Mouse (Mus musculus): ENCODE results near the gene Vax2.
A peak's percentile ranks its signal among the peaks of the same experiment; 100 is the strongest.

Gene Vax2

DNA sequence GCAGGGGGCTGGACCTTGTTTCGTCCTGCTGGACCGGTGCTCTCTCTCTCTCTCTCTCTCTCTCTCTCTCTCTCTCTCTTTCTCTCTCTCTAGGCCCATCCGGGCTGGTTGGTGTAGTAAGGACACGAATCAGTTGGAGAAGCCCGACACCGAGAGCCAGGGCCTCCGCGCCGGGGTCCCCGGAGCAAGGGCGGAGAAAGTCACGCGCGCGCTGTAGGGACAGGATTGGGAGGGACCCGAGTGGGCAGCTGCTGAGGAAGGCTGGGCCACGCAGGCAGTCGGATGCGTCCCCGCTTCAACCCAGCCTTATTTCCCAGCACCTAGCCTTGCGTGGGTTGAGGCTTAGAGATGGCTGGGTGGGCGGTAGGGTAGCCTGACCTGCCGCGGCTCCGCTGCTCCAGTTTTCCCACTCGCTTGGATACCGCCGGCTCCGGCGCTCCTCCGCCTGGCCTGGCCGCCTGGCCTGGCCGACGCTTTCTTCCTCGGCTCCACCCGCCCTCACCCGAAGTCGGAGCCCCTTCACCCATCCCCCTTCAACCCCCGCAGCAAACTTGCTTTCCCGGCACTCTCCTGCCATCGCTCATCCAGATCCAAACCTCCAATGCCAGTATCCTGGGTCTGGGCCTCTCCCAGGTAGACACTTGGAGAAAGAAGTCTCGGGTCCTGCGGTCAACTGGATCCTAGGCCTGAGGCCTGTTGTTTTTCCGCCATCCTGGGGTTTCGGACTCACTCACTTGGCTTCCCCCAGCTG lies 836 bp downstream of the Vax2 start:
- no peak for DNase-seq (ENCODE audit: low read depth, low spot score)

- no peak for DNase-seq (ENCODE audit: low read depth, low spot score)
Observed at GRCm38 (mm10) chr6:83713271-83714136, 2.4 kb downstream of the Vax2 start.

GRCm38 (mm10) chr6:83714221-83715123 lies 3.4 kb downstream of the Vax2 start:
- no peak for DNase-seq (ENCODE audit: low read depth, low spot score)

DNA sequence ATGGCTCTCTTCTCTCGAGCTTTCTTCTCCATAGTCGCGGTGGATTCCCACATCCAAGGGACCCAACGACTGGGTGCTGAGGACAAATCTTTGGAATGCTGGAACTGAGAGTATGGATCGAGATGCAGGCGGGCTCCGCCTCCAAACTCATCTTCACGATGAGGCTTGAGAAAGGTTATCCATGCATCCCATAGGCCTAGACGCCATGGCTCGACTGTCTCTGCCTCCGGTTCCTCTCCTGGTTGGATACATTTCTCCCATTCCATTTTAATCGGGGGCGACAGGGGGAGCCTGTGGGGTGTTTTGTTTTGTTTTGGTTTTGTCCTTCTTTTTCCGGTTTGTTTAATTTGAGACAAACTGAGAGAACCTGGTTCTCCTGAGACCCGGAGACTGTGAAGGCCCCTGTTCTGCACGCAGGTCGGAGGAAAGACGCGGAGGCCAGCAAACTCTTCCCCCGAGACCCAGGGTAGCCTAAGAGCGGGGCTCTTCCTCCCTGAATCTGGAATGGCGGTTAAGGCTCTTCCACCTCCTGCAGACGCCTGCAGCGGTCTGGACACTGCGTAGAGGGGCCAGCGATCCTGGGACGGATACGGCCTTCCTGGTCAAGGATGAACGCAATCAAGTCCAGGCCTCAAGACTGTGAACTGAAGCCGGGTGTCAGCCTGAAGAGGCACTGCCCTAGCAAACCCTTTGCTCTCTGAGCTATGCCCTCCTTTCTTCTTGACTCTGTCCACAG lies 4.6 kb downstream of the Vax2 start:
- DNase-seq (ENCODE audit: low read depth, low spot score), result no peak

- no peak for DNase-seq (ENCODE audit: low read depth, low spot score)
Observed at GRCm38 (mm10) chr6:83717026-83717425, 6.0 kb downstream of the Vax2 start.

- no peak for DNase-seq (ENCODE audit: low read depth, low spot score)
Observed at GRCm38 (mm10) chr6:83722526-83722925, 11.5 kb downstream of the Vax2 start.

- DNase-seq (ENCODE audit: low read depth, low spot score), result no peak
Observed at GRCm38 (mm10) chr6:83727178-83727577, 16.1 kb downstream of the Vax2 start.

- no peak for DNase-seq (ENCODE audit: low read depth, low spot score)
Observed at GRCm38 (mm10) chr6:83728488-83728887, 17.4 kb downstream of the Vax2 start.

DNA sequence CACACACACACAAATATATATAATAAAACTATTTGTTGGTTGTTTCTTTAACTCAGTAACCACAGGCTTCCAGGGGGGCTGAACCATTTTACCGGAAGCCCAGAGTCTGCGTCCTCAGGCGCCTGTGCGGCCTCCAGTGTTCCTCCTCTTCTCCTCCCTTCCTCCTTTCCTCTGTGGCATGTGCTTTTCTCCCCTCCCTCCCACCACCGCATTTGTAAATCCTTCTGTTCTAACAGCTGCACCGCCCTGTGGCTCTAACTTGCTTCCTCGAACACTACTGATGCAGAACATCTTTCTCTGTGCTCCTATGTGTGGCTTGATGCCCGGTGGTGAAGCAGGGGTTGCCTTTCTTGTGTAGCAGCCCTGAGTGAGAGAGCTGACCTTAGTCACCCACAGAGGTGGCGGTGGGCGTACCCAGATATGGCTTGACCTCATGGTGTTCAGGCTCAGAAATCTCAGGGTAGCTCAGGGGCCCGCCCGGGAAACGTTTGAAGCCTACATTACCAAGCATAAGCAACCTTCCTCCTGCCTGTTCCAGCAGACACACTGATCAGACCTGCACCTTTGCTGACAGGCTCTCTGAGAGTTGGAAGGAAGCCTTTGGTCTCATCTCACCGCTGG lies 18.4 kb downstream of the Vax2 start:
- no peak for DNase-seq (ENCODE audit: low read depth, low spot score)

GRCm38 (mm10) chr6:83731128-83731527 lies 20.1 kb downstream of the Vax2 start:
- peak; percentile 39 for DNase-seq (ENCODE audit: low read depth, low spot score)

GRCm38 (mm10) chr6:83737311-83737710 lies 26.2 kb downstream of the Vax2 start:
- DNase-seq (ENCODE audit: low read depth, low spot score), result no peak

DNA sequence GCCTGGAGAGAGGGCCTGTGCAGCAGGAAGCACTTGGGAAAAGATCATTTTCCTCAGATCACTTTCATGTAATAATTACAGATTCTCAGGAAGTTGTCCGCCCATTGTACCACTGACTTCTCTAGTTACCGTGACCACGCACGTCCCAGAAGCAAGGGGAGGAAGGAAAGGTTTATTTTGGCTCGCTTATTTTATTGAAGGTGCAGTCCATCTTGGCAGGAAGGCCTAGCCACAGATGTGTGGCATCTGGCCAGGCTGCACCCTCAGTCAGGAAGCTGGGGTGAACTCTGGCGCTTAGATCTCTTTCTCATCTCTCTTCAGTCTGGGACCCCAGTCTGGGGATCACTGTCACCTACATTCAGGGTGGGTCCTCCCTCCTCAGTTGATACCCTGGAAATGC lies 27.5 kb downstream of the Vax2 start:
- no peak for DNase-seq (ENCODE audit: low read depth, low spot score)

DNA sequence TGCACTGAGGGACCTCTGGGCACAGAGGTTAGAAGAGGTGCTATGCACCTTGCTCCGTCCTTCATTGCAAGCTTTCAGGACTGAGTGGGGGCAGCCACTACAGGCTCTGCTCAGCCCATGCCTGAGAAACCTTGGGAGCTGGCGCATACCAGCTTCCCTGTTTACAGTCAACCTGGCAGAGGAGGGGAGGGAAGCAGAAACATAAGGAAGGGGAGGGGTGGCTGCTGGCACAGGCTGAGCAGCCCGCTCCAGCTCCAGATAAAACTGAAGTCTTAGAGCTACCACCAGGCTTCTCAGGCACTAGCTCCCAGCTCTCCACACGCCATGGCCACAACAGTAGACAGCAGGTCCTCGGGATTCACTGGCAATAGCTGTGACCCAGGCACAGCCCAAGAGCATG lies 31.7 kb downstream of the Vax2 start, which contains the start of gene Atp6v1b1:
Gene Atp6v1b1, plus strand, starts transcription at position 230 of the 400 bp plus-strand sequence.
- no peak for DNase-seq (ENCODE audit: low read depth, low spot score)

GRCm38 (mm10) chr6:83743212-83743611 lies 32.1 kb downstream of the Vax2 start:
- DNase-seq (ENCODE audit: low read depth, low spot score), result no peak

GRCm38 (mm10) chr6:83744126-83744525 lies 33.1 kb downstream of the Vax2 start:
- no peak for DNase-seq (ENCODE audit: low read depth, low spot score)

- no peak for DNase-seq (ENCODE audit: low read depth, low spot score)
Observed at GRCm38 (mm10) chr6:83744557-83744956, 33.5 kb downstream of the Vax2 start.

GRCm38 (mm10) chr6:83745466-83745865 lies 34.4 kb downstream of the Vax2 start:
- DNase-seq (ENCODE audit: low read depth, low spot score), result no peak

GRCm38 (mm10) chr6:83749286-83749685 lies 38.2 kb downstream of the Vax2 start:
- DNase-seq (ENCODE audit: low read depth, low spot score), result no peak

DNA sequence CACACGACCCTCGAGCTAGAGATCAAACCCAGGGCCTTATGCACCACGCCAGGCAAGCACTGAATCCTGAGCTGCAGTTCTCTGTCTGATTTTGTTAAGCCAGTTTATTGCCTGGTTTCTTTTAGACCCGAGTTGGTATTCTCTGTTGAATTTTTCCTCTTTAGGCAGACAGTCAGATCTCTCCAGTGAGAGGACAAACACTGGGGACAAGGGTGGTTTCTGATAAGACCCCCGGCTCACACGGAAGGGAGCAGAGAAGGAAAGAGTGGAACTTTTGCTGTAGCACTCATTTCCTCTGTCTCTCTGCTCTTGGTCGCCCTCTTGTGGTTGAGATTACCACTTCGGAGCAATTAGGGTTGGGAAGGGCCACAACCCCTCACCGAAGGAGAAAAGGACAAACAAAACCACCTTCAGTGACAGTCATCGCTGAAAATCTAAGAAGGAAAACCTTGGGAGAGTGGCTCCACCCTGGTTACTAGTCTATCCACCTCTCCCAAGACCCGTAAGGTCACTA lies 39.2 kb downstream of the Vax2 start:
- peak; percentile 13 for DNase-seq (ENCODE audit: low read depth, low spot score)

- no peak for DNase-seq (ENCODE audit: low read depth, low spot score)
Observed at GRCm38 (mm10) chr6:83756051-83756450, 45.0 kb downstream of the Vax2 start.

All from skeletal muscle tissue, adult 2 months (tissue).